Mouse (Mus musculus) erythroblast, embryonic 14.5 days (primary cell): ENCODE results near the gene Gapvd1. TPM values are rescaled to one million over a fixed set of nuclear protein-coding genes. Genes with fewer than 3 reads are reported as not detected.
"Not testable (repeated sequence)": the region's sequence is repeated elsewhere in the genome, so short reads cannot be mapped to it uniquely, and the experiment has no call there.

Source experiments
- H3K27me3 ChIP-seq: 2 replicates; pipeline ENCODE4 v1.6.1; 2012; ENCODE audit warnings: inconsistent platforms; ENCODE audit not compliant: control insufficient read depth
- H3K36me3 ChIP-seq: 2 replicates; pipeline ENCODE4 v1.6.1; 2012; ENCODE audit warnings: mild to moderate bottlenecking, inconsistent platforms; ENCODE audit not compliant: control insufficient read depth
- H3K4me1 ChIP-seq: 2 replicates; pipeline ENCODE4 v1.6.1; 2012; ENCODE audit warnings: inconsistent platforms; ENCODE audit not compliant: control insufficient read depth
- H3K4me3 ChIP-seq: replicated peaks from 2 replicates; pipeline ENCODE3; 2012; ENCODE audit warnings: moderate library complexity, mild to moderate bottlenecking, inconsistent platforms
- H3K9me3 ChIP-seq: 2 replicates; pipeline ENCODE4 v1.6.1; 2012; ENCODE audit warnings: low read length, inconsistent platforms, mixed read lengths; ENCODE audit not compliant: control insufficient read depth
- GATA1 ChIP-seq: IDR thresholded peaks from 2 replicates; pipeline ENCODE4 v1.6.1; 2012; ENCODE audit warnings: low read length, inconsistent platforms, mixed read lengths
- TAL1 ChIP-seq: IDR thresholded peaks from 3 replicates; pipeline ENCODE4 v1.6.1; 2012; ENCODE audit warnings: low read length, inconsistent platforms, mixed read lengths
- polyA plus RNA-seq: library from polyadenylated mRNA; stranded (reverse); fragments of >175 nt; gene quantifications from 2 replicates; pipeline ENCODE4 v1.2.3, GENCODE M21; 2012

The Gapvd1 gene
- polyA plus RNA-seq, 1 experiment = 3.0 TPM

DNA sequence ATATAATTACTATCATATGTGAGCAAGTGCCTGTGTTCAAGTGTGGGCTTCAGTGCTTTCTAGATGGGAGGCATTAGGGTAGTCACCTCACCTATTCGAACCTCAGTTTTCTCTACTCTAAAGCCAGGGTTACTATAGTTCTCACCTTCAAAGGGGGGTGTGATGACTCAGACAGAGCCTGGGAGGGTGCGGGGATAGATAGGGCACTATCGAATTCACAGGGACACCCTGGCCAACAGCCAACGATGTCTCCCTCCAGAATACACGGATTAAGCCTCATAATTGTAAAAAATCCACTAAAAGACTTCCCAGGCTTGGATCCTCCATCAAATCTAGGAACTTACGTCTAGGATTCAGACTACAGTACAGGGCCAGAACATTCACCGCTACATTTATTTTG, 40.4 kb upstream of the Gapvd1 start:
- Histone ChIP-seq H3K4me3 (no peak overlapping the region), H3K36me3 (peaks cover 47% of the 10 kb centered on the region), H3K9me3 (peaks cover 7% of the 10 kb centered on the region), H3K4me1 (peaks cover 55% of the 10 kb centered on the region), H3K27me3 (no peaks in the 10 kb centered on the region)
- TF ChIP-seq GATA1 = no peak
- TF ChIP-seq TAL1 = no peak

DNA sequence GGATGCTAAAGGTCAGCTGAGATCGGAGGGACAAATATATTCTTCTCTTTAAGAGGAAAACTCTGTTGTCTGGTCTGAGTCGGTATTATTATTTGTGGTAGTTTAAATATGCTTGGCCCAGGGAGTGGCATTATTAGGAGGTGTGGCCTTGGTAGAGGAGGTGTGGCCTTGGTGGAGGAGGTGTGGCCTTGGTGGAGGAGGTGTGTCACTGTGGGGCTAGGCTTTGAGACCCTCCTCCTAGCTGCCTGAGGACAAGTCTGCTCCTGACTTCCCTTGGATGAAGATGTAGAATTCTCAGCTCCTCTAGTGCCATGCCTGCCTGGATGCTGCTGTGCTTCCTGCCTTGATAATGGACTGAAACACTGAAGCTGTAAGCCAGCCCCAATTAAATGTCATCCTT, 39.5 kb upstream of the Gapvd1 start:
- Histone ChIP-seq H3K36me3 (peaks cover 54% of the 10 kb centered on the region), H3K9me3 (peaks cover 7% of the 10 kb centered on the region), H3K27me3 (no peaks in the 10 kb centered on the region), H3K4me3 (no peak overlapping the region), H3K4me1 (peaks cover 52% of the 10 kb centered on the region)
- TF ChIP-seq GATA1 (no peak), TAL1 (no peak)

DNA sequence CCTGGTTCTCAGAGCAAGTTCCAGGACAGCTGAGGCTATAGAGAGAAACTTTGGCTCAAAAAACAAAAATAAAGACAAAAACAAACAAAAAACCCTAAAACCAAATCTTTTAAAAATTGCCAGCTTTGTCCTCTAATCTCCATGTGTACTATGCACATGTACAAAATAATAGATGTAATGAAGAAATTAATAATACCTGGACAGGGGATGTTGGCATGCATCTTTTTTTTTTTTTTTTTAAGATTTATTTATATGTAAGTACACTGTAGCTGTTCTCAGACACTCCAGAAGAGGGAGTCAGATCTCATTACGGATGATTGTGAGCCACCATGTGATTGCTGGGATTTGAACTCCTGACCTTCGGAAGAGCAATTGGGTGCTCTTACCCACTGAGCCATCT, 37.5 kb upstream of the Gapvd1 start:
- Histone ChIP-seq H3K36me3 (peaks cover 67% of the 10 kb centered on the region), H3K4me1 (peaks cover 35% of the 10 kb centered on the region)
- H3K9me3 ChIP-seq, H3K27me3 ChIP-seq, H3K4me3 ChIP-seq: not testable (repeated sequence)

DNA sequence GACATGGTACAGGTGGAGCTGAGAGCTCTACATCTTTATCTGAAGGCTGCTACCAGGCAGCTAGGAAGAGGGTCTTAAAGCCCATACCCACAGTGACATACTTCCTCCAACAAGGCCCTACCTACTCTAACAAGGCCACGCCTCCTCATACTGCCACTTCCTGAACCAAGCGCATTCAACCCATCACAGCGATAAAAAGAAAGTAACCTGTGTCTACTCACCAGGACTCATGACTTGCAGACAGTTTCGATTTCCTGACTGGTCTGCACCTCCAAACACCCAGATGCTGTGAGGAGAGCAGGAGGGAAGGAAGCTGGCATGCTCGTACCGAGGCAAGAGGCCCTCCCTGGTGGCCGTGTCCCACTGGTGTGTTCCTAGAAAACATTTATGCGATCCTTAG, 35.2 kb upstream of the Gapvd1 start:
- Histone ChIP-seq H3K4me3 (peak overlapping the region; percentile 17), H3K4me1 (peaks cover 26% of the 10 kb centered on the region), H3K27me3 (no peaks in the 10 kb centered on the region), H3K36me3 (peaks cover 71% of the 10 kb centered on the region), H3K9me3 (peaks cover 7% of the 10 kb centered on the region)
- TF ChIP-seq TAL1 = no peak
- TF ChIP-seq GATA1 = no peak

DNA sequence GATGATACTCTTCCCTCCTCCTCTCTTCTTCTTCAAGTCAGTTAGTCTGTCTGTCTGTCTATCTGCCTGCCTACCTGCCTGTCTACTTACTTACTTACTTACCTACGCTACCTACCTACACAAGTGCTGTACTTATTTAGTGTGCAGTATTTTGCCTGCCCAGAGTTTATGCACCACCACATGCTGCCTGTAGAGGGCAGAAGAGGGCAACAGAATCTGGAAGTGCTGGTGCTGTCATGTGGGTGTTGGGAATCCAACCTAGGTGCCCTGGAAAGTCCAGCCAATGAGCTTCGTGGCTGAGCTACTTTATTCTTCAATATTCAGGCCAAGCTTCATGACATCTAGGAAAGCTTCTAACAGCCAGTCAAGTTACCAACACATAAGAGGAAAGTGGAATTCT, 29.1 kb upstream of the Gapvd1 start:
- Histone ChIP-seq H3K4me1 (peaks cover 58% of the 10 kb centered on the region), H3K27me3 (no peaks in the 10 kb centered on the region), H3K36me3 (peaks cover 77% of the 10 kb centered on the region), H3K9me3 (no peaks in the 10 kb centered on the region), H3K4me3 (peak overlapping the region; percentile 57)
- TF ChIP-seq TAL1 (no peak), GATA1 (no peak)

DNA sequence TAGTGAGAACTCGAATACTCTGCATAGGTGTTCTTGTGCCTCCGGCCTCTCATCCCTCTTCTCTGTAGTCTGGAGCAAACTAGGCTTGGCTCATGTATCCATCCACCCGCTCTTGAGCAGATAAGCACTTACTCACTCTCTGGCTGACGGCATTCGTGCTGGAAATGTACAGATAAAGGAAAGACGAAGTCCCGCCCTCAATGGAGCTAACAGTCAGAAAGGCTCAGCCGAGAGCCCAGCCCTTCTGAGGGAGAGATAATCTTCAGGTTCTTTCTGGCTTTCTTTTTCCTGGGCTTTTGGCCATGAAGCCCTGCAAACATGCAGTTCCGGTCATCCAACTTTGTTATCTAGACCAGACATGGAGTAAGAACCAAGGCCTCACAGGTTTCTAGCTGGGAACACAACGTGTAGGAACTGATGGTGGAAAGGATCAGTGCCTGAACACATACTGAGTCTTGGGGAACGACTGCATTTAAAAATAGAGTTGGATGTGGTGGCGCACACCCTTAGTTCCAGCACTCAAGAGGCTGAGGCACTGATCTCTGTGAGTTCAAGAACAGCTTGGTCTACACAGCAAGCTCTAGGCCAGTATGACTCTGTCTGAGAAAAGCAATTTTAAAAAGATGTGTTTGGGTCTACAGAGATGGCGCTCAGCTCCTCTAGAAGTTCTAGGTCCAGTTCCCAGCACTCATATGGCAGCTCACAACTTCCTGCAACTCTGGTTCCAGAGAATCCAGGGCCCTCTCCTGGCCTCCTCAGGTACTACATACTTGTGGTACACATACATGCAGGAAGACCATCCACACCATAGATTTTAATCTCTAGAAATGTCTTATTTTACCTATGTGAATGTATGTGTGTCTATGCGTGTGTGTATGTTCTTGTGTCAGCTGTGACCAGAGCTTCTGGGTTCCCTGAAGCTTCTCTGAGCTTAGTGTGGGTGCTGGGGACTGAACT, 28.3 kb upstream of the Gapvd1 start:
- peak; percentile 90 for TF ChIP-seq GATA1
- peak; percentile 85 for TF ChIP-seq TAL1
- Histone ChIP-seq H3K36me3 (peaks cover 78% of the 10 kb centered on the region), H3K4me3 (peak overlapping the region; percentile 57), H3K27me3 (no peaks in the 10 kb centered on the region), H3K4me1 (peaks cover 65% of the 10 kb centered on the region), H3K9me3 (no peaks in the 10 kb centered on the region)

DNA sequence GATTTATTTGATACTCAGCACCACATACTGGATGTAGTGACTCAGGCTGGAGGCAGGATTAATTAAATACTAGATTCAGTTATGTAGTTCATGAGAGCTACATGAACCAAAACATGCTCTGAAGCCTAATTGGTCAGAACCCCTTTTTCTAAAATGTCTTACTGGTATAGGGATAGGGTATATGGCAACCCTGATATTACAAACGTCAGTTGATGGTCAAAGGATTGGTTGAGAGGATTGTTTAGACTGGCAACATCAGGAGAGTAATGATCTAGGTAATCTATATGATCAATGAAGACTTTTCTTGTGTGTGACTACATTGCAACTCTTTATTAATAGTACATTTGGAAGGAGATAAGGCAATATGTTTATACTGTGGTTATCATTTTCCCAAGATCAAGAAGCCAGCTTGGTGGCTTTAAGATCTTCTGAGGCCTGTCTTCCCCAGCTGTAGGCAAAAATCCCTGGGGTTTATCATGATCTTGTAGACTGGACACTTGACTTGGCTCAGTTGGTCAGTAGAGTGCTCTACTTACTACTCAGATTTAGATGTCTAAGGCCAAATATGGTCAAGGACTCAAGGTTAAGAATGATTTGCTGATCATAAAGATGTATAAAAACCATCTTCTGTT, 22.3 kb upstream of the Gapvd1 start:
- Histone ChIP-seq H3K27me3 (no peaks in the 10 kb centered on the region), H3K9me3 (no peaks in the 10 kb centered on the region), H3K4me3 (no peak overlapping the region), H3K36me3 (peaks cover 94% of the 10 kb centered on the region), H3K4me1 (peaks cover 81% of the 10 kb centered on the region)
- no peak for TF ChIP-seq TAL1
- no peak for TF ChIP-seq GATA1

DNA sequence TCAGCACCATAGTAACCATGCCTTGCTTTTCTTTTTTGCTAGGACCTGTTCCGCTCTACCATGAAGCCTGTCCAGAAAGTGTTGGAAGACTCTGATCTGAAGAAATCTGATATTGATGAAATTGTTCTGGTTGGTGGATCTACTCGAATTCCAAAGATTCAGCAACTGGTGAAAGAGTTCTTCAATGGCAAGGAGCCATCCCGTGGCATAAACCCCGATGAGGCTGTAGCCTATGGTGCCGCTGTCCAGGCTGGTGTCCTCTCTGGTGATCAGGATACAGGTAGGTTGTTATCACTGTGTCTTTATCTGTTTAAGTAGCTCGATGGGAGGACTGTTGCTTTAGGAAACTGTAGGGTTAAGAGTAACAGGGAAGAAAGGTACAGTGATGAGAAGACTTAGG, 19.5 kb upstream of the Gapvd1 start:
- peaks cover 72% of the 10 kb centered on the region for H3K4me1 ChIP-seq
- peak overlapping the region; percentile 74 for H3K4me3 ChIP-seq
- H3K27me3 ChIP-seq = no peaks in the 10 kb centered on the region
- no peak for TF ChIP-seq GATA1
- no peak for TF ChIP-seq TAL1
- H3K36me3 ChIP-seq = peaks cover 81% of the 10 kb centered on the region
- H3K9me3 ChIP-seq = no peaks in the 10 kb centered on the region

DNA sequence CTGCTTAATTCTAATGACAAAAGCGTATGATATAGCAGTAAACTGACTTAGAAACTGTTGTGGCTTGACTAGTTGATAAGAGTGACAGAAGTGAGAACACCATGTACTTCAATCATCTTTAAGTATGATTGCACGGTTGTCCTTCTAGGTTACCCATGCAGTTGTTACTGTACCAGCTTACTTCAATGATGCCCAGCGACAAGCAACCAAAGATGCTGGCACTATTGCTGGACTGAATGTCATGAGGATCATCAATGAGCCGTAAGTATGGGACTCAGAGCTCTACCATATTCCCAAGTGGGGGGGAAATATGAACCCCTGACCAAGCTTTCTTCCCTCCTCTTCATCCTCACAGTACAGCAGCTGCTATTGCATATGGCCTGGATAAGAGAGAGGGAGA, 18.6 kb upstream of the Gapvd1 start:
- TF ChIP-seq GATA1 (no peak), TAL1 (no peak)
- Histone ChIP-seq H3K4me1 (peaks cover 65% of the 10 kb centered on the region), H3K4me3 (peak overlapping the region; percentile 74), H3K27me3 (no peaks in the 10 kb centered on the region), H3K36me3 (peaks cover 74% of the 10 kb centered on the region), H3K9me3 (no peaks in the 10 kb centered on the region)
